Mouse (Mus musculus): ENCODE measurements around the gene Stx17.

- TF ChIP-seq CTCF (IDR thresholded peaks at IDR 0.05; ENCODE audit: control insufficient read depth, insufficient read depth, insufficient read length) (peak; percentile 81), USF1 (IDR thresholded peaks at IDR 0.05; ENCODE audit: low read depth) (no peak), MYOG (IDR thresholded peaks at IDR 0.05; ENCODE audit: control insufficient read depth, extremely low read depth, insufficient read length) (no peak)
Observed at GRCm38 (mm10) chr4:48225173-48225572, 100.5 kb downstream of the Stx17 start.
